Mouse (Mus musculus) embryo, embryonic 10 days (tissue): ENCODE results near the gene Iqsec1.

Source experiments
- DNase-seq: peaks from one replicate; pipeline ENCODE4 v3.0.0-alpha.2; 2015; ENCODE audit warnings: low spot score

Gene Iqsec1

GRCm38 (mm10) chr6:90813526-90813925 lies 175.0 kb downstream of the Iqsec1 start:
- no peak for DNase-seq

GRCm38 (mm10) chr6:90812584-90812983 lies 175.9 kb downstream of the Iqsec1 start:
- DNase-seq, result no peak

- DNase-seq, result no peak
These were observed 176.4 kb downstream of the Iqsec1 start for GRCm38 (mm10) chr6:90812072-90812471.

- DNase-seq, result no peak
These were observed 177.9 kb downstream of the Iqsec1 start for GRCm38 (mm10) chr6:90810576-90810975.

- DNase-seq, result peak; percentile 94
These were observed 178.5 kb downstream of the Iqsec1 start for GRCm38 (mm10) chr6:90809960-90810362.

- DNase-seq, result no peak
These were observed 179.2 kb downstream of the Iqsec1 start for GRCm38 (mm10) chr6:90809077-90809840.

- DNase-seq, result peak; percentile 57
These were observed 179.9 kb downstream of the Iqsec1 start for GRCm38 (mm10) chr6:90808544-90808943.

- DNase-seq, result no peak
These were observed 180.4 kb downstream of the Iqsec1 start for GRCm38 (mm10) chr6:90808134-90808533.

GRCm38 (mm10) chr6:90807581-90807980 lies 180.9 kb downstream of the Iqsec1 start:
- no peak for DNase-seq

GRCm38 (mm10) chr6:90806743-90807142 lies 181.7 kb downstream of the Iqsec1 start:
- DNase-seq, result no peak

GRCm38 (mm10) chr6:90805101-90805500 lies 183.4 kb downstream of the Iqsec1 start:
- no peak for DNase-seq

- no peak for DNase-seq
These were observed 183.8 kb downstream of the Iqsec1 start for GRCm38 (mm10) chr6:90804646-90805045.

- no peak for DNase-seq
These were observed 185.9 kb downstream of the Iqsec1 start for GRCm38 (mm10) chr6:90802604-90803003.

GRCm38 (mm10) chr6:90802058-90802457 lies 186.4 kb downstream of the Iqsec1 start:
- DNase-seq, result no peak

- DNase-seq, result no peak
These were observed 187.7 kb downstream of the Iqsec1 start for GRCm38 (mm10) chr6:90800825-90801224.

GRCm38 (mm10) chr6:90799116-90799515 lies 189.4 kb downstream of the Iqsec1 start:
- no peak for DNase-seq

- DNase-seq, result no peak
These were observed 190.3 kb downstream of the Iqsec1 start for GRCm38 (mm10) chr6:90798201-90798600.

GRCm38 (mm10) chr6:90796902-90797596 lies 191.4 kb downstream of the Iqsec1 start:
- DNase-seq, result no peak

GRCm38 (mm10) chr6:90790901-90791300 lies 197.6 kb downstream of the Iqsec1 start:
- DNase-seq, result no peak

GRCm38 (mm10) chr6:90789520-90789919 lies 199.0 kb downstream of the Iqsec1 start:
- no peak for DNase-seq

- no peak for DNase-seq
These were observed 200.9 kb downstream of the Iqsec1 start for GRCm38 (mm10) chr6:90787587-90787986.

GRCm38 (mm10) chr6:90787036-90787435 lies 201.4 kb downstream of the Iqsec1 start:
- DNase-seq, result no peak

GRCm38 (mm10) chr6:90786589-90786988 lies 201.9 kb downstream of the Iqsec1 start:
- peak; percentile 63 for DNase-seq
